Mouse (Mus musculus): ENCODE measurements around the gene Zfx.

DNA sequence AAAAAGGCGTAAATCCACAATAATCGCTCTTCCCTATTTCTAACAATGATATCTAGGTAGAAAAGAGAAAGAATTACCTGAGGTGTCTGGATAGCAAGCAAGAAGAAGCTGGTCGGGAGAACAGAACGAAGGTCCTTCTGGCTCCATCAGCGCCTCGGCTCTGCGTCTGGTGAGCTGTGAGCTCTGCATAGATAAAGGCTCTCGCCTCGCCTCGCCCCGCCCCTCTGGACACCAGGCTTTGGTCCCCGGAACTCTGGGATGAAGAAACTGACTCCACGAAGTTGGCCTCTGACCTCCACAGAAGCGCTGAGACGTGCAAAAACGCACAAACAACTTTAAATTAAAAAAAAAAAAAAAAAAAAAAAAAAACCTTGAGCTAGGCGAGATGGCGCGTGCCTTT lies 27.0 kb upstream of the Zfx start:
- no peak for TF ChIP-seq BHLHE40 (IDR thresholded peaks at IDR 0.05; ENCODE audit: low read depth, low read length)
- no peak for TF ChIP-seq RCOR1 (conservative IDR thresholded peaks at IDR 0.05; ENCODE audit: low read depth, low read length)
- TF ChIP-seq CTCF (conservative IDR thresholded peaks at IDR 0.05 in 1 of 2, IDR thresholded peaks at IDR 0.05 in 1 of 2; ENCODE audit: low read depth in 2 of 2, low read length in 2 of 2), result no peak
- no peak for TF ChIP-seq PAX5 (IDR thresholded peaks at IDR 0.05; ENCODE audit: low read length)

All from CH12.LX (cell line).